Mouse (Mus musculus) hindbrain, embryonic 15.5 days (tissue): ENCODE results near the gene Ssr2. TPM values are rescaled to one million over a fixed set of nuclear protein-coding genes. Genes with fewer than 3 reads are reported as not detected.

Experiments used
- ATAC-seq: fragments of 200-750 bp; cut with Nextera tagmentation; 2 replicates; pipeline ENCODE4 v1.8.0; 2017; ENCODE audit warnings: low read depth, moderate number of reproducible peaks, moderate TSS enrichment; ENCODE audit not compliant: low FRiP score
- H3K27ac ChIP-seq: fragments of 300-500 bp; sonication (generic); replicated peaks from 2 replicates; pipeline ENCODE4 v1.5.1; 2015; ENCODE audit warnings: mild to moderate bottlenecking, inconsistent platforms
- H3K27me3 ChIP-seq: fragments of 300-500 bp; sonication (generic); 2 replicates; pipeline ENCODE4 v1.6.1; 2015; ENCODE audit warnings: control low read depth, inconsistent platforms
- H3K36me3 ChIP-seq: fragments of 300-500 bp; sonication (generic); 2 replicates; pipeline ENCODE4 v1.6.1; 2015; ENCODE audit warnings: control low read depth, inconsistent platforms
- H3K4me1 ChIP-seq: fragments of 300-500 bp; sonication (generic); replicated peaks from 2 replicates; pipeline ENCODE4 v1.6.1; 2015; ENCODE audit warnings: control low read depth, inconsistent platforms
- H3K4me2 ChIP-seq: fragments of 300-500 bp; sonication (generic); 2 replicates; pipeline ENCODE4 v1.6.1; 2015; ENCODE audit warnings: moderate library complexity, mild to moderate bottlenecking, inconsistent platforms
- H3K4me3 ChIP-seq: fragments of 300-500 bp; sonication (generic); 2 replicates; pipeline ENCODE4 v1.5.1; 2015; ENCODE audit warnings: mild to moderate bottlenecking, inconsistent platforms
- H3K9ac ChIP-seq: fragments of 300-500 bp; sonication (generic); 2 replicates; pipeline ENCODE4 v1.6.1; 2015; ENCODE audit warnings: inconsistent platforms
- H3K9me3 ChIP-seq: fragments of 300-500 bp; sonication (generic); 2 replicates; pipeline ENCODE4 v1.6.1; 2016; ENCODE audit warnings: control low read depth, inconsistent platforms
- WGBS: fragments of 180-500 bp; shearing (Covaris S2); methylation state at CpG from one replicate; pipeline ENCODE4 v1.1.7; 2015; 5-methylcytosine and 5-hydroxymethylcytosine counted together
- polyA plus RNA-seq: library from polyadenylated mRNA; unstranded; fragments of >200 nt; fragmentation: Nextera tagmentation; extraction: Ambion mirVana; gene quantifications from 2 replicates; pipeline ENCODE4 v1.2.1, GENCODE M21; 2015

Ssr2 gene
- polyA plus RNA-seq, 1 experiment from 2014 or later, result 149 TPM

- H3K9me3 ChIP-seq, result no peaks in the 10 kb centered on the region
- no peaks in the 10 kb centered on the region for H3K27me3 ChIP-seq
- H3K4me3 ChIP-seq, result no peak overlapping the region
- no peak overlapping the region for H3K4me2 ChIP-seq
- WGBS, result 38% methylated on average over 9 of the region's 9 CpGs
- H3K4me1 ChIP-seq, result peaks cover 22% of the 10 kb centered on the region
- ATAC-seq, result no peak
- H3K36me3 ChIP-seq, result no peaks in the 10 kb centered on the region
- 0 out of 2 replicates have a peak overlapping the region, but pooled peaks have one; percentile 22 for H3K27ac ChIP-seq
- 0 out of 2 replicates have a peak overlapping the region, but pooled peaks have one; percentile 15 for H3K9ac ChIP-seq
Measured at GRCm38 (mm10) chr3:88615902-88616391, 40.3 kb downstream of the Ssr2 start.

DNA sequence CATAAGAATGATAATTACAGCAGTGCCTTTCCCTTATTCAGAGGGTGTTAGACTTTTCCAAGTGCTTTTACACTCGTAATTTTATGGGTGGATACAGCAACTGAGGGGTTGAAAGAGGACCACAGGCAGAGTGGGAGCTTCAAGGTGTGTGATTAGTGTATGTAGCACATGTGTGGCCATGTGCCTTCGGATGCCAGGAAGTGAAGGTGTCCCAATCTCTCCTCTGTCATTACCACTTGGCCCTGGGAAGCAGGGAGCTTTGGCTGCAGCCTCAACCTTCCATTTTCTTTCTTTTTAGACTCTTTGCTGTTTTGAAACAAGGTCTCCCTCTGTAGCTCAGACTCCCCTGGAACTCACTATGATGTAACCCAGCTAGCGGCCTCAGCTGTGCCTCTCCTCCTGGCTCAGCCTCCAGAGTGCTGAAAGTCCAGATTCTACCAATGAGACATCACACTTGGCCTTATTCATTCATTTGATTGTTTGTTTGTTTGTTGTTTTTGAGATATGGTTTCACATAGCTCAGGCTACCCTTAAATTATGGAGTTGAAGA is 41.4 kb downstream of the Ssr2 start:
- Histone ChIP-seq H3K4me2 (no peak overlapping the region), H3K4me1 (peaks cover 23% of the 10 kb centered on the region), H3K27me3 (no peaks in the 10 kb centered on the region), H3K36me3 (no peaks in the 10 kb centered on the region), H3K9ac (no peak overlapping the region), H3K9me3 (no peaks in the 10 kb centered on the region), H3K27ac (no peak overlapping the region), H3K4me3 (no peak overlapping the region)
- no peak for ATAC-seq
- WGBS, result 87% methylated on average over 3 of the region's 3 CpGs

DNA sequence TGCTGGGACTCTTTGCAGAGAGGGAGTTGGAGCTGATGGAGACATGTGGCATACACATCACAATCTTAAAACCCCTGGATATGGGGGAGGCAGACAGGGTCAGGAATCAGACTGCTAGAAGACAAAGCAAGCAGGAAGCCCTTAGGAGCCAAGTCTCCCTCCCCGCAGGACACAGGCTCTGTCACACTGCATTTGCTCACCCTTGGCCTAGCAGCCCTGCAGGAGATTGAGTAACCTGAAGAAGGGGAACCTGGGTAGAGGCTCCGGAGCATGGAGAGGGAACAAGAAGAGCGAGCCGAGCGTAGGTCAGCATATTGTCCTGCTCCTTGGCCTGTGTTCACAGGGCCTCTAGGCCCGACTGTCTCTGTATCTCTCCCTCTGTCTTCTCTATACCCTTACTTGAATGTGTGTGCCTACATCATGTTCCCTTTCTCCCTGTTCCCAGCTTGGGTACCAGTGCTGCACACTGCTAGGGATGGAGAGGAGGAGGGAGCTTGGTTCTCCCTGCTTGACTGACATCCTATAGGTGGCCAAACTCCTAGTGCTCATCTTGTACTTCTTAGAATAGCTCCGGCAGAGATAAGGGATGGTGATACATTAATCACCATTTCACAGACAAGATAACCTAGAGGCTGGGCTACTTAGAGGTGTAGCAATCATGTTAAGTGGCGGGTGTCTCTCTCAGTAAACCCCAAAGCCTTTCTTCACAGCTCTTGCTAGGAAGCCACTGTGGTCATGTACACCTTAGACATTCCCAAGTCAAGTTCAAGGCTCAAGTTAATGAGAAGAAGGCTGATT is 42.6 kb downstream of the Ssr2 start:
- Histone ChIP-seq H3K27me3 (no peaks in the 10 kb centered on the region), H3K4me3 (no peak overlapping the region), H3K36me3 (no peaks in the 10 kb centered on the region), H3K9ac (no peak overlapping the region), H3K4me2 (no peak overlapping the region), H3K9me3 (no peaks in the 10 kb centered on the region), H3K27ac (no peak overlapping the region), H3K4me1 (peaks cover 23% of the 10 kb centered on the region)
- 73% methylated on average over 8 of the region's 8 CpGs for WGBS
- ATAC-seq, result no peak

- H3K9me3 ChIP-seq, result no peaks in the 10 kb centered on the region
- H3K4me1 ChIP-seq, result peaks cover 32% of the 10 kb centered on the region
- H3K9ac ChIP-seq, result no peak overlapping the region
- 44% methylated on average over 9 of the region's 9 CpGs for WGBS
- no peak overlapping the region for H3K27ac ChIP-seq
- H3K27me3 ChIP-seq, result no peaks in the 10 kb centered on the region
- H3K4me3 ChIP-seq, result no peak overlapping the region
- H3K4me2 ChIP-seq, result no peak overlapping the region
- ATAC-seq, result no peak
- H3K36me3 ChIP-seq, result no peaks in the 10 kb centered on the region
Measured at GRCm38 (mm10) chr3:88619113-88620097, 43.7 kb downstream of the Ssr2 start.

GRCm38 (mm10) chr3:88620146-88620991 is 44.7 kb downstream of the Ssr2 start:
- Histone ChIP-seq H3K9ac (peak overlapping the region; percentile 97), H3K27me3 (no peaks in the 10 kb centered on the region), H3K9me3 (no peaks in the 10 kb centered on the region), H3K36me3 (no peaks in the 10 kb centered on the region), H3K4me2 (peak overlapping the region; percentile 96), H3K4me1 (peaks cover 42% of the 10 kb centered on the region), H3K4me3 (peak overlapping the region; percentile 92), H3K27ac (peak overlapping the region; percentile 96)
- 14% methylated on average over 15 of the region's 15 CpGs for WGBS
- ATAC-seq, result no peak; the same call in 1 of the 2 replicates

GRCm38 (mm10) chr3:88620992-88621536 is 45.4 kb downstream of the Ssr2 start:
- Histone ChIP-seq H3K4me3 (peak overlapping the region; percentile 92), H3K4me1 (peaks cover 43% of the 10 kb centered on the region), H3K9me3 (no peaks in the 10 kb centered on the region), H3K36me3 (no peaks in the 10 kb centered on the region), H3K4me2 (peak overlapping the region; percentile 96), H3K27me3 (no peaks in the 10 kb centered on the region), H3K9ac (peak overlapping the region; percentile 97), H3K27ac (peak overlapping the region; percentile 96)
- peak; percentile 61 for ATAC-seq
- WGBS, result under 1% methylated on average over 55 of the region's 64 CpGs

DNA sequence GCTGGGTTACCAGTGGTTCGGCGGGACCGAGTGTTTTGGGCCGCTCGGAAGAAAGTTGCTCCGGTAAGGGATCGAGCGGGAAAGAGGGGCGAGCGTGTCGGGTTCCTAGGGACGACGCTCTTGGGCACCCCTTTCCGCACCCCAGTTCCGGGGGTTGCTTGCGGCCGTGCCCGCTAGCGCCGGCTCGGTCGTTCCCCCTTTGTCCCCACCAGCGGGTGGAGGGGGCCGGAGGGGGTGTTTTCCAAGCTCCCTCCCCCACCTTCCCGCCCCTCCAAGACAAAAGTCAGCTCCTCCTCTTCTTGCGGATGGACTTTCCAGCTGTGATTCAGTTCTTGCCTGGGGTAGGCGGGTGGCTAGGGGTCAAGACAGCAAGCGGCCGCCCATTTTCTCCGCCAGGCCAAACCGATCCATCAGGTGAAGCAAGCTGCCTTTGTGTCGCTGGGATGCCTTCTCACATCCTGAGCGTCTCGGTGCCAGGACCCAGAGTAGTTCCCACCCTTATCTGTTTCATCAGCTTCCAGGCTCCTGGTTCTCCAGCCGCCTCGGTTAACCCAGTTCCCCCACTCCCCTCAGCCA is 45.9 kb downstream of the Ssr2 start:
- H3K27ac ChIP-seq, result peak overlapping the region; percentile 96
- ATAC-seq, result peak; percentile 27
- no peaks in the 10 kb centered on the region for H3K36me3 ChIP-seq
- H3K4me3 ChIP-seq, result peak overlapping the region; percentile 92
- 0% methylated on average over 29 of the region's 36 CpGs for WGBS
- H3K9ac ChIP-seq, result peak overlapping the region; percentile 97
- H3K9me3 ChIP-seq, result no peaks in the 10 kb centered on the region
- no peaks in the 10 kb centered on the region for H3K27me3 ChIP-seq
- peaks cover 43% of the 10 kb centered on the region for H3K4me1 ChIP-seq
- peak overlapping the region; percentile 96 for H3K4me2 ChIP-seq

- Histone ChIP-seq H3K27ac (peak overlapping the region; percentile 96), H3K27me3 (no peaks in the 10 kb centered on the region), H3K4me1 (peaks cover 48% of the 10 kb centered on the region), H3K9ac (peak overlapping the region; percentile 97), H3K4me3 (peak overlapping the region; percentile 92), H3K9me3 (no peaks in the 10 kb centered on the region), H3K4me2 (peak overlapping the region; percentile 96), H3K36me3 (no peaks in the 10 kb centered on the region)
- no peak for ATAC-seq
- under 1% methylated on average over 24 of the region's 24 CpGs for WGBS
Measured at GRCm38 (mm10) chr3:88622113-88622940, 46.7 kb downstream of the Ssr2 start.

DNA sequence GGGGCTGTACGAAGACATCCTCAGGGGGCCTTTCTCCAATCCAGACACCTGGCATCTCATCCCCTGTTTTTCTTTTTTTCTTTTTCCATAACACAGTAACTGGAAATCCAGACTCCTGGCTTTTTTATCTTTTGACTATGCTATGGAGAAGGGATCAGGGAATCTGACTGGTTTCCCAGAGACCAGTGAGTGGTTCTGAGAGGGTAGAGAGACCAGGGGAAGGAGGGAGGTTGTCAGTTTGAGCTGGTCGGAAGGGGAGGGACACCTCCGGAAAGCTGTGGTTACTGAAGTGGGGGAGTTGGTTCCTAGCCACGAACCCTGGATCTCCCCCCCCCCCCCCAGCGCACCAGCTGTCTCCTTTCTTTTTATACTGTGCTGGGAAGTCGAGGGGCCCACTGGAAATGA is 47.3 kb downstream of the Ssr2 start:
- no peaks in the 10 kb centered on the region for H3K36me3 ChIP-seq
- peak overlapping the region; percentile 92 for H3K4me3 ChIP-seq
- peak overlapping the region; percentile 96 for H3K4me2 ChIP-seq
- H3K27me3 ChIP-seq, result no peaks in the 10 kb centered on the region
- H3K9me3 ChIP-seq, result no peaks in the 10 kb centered on the region
- 0% methylated on average over 5 of the region's 6 CpGs for WGBS
- peaks cover 55% of the 10 kb centered on the region for H3K4me1 ChIP-seq
- H3K27ac ChIP-seq, result peak overlapping the region; percentile 96
- ATAC-seq, result peak; percentile 43
- peak overlapping the region; percentile 97 for H3K9ac ChIP-seq
